Mouse (Mus musculus) limb, embryonic 14.5 days (tissue): Measurements from ENCODE around the gene Tshz2. TPM values are rescaled to one million over a fixed set of nuclear protein-coding genes. Genes with fewer than 3 reads are reported as not detected.

Experiments used
- ATAC-seq: fragments of 200-750 bp; cut with Nextera tagmentation; 2 replicates; pipeline ENCODE4 v1.8.0; 2017; ENCODE audit warnings: low read depth, moderate number of reproducible peaks, moderate TSS enrichment; ENCODE audit not compliant: low FRiP score
- DNase-seq: peaks from one replicate; pipeline ENCODE4 v3.0.0-alpha.2; 2015; ENCODE audit warnings: low spot score
- H3K27ac ChIP-seq: fragments of 300-500 bp; sonication (generic); replicated peaks from 2 replicates; pipeline ENCODE4 v1.5.1; 2014; ENCODE audit warnings: low read depth, mild to moderate bottlenecking, low read length, moderate library complexity, mixed read lengths
- H3K27me3 ChIP-seq: fragments of 300-500 bp; sonication (generic); 2 replicates; pipeline ENCODE4 v1.6.1; 2014; ENCODE audit warnings: low read length, mixed read lengths; ENCODE audit not compliant: control insufficient read depth, insufficient read depth
- H3K36me3 ChIP-seq: fragments of 300-500 bp; sonication (generic); 2 replicates; pipeline ENCODE4 v1.6.1; 2014; ENCODE audit warnings: mild to moderate bottlenecking, low read length, moderate library complexity, mixed read lengths; ENCODE audit not compliant: control insufficient read depth, insufficient read depth
- H3K4me1 ChIP-seq: fragments of 300-500 bp; sonication (generic); 2 replicates; pipeline ENCODE4 v1.6.1; 2014; ENCODE audit warnings: antibody characterized with exemption, low read length, mixed read lengths; ENCODE audit not compliant: control insufficient read depth, insufficient read depth
- H3K4me2 ChIP-seq: fragments of 300-500 bp; sonication (generic); replicated peaks from 2 replicates; pipeline ENCODE4 v1.6.1; 2014; ENCODE audit warnings: low read depth, mild to moderate bottlenecking, low read length, moderate library complexity; ENCODE audit not compliant: severe bottlenecking
- H3K4me3 ChIP-seq: fragments of 300-500 bp; sonication (generic); replicated peaks from 2 replicates; pipeline ENCODE4 v1.5.1; 2014; ENCODE audit warnings: low read length
- H3K9ac ChIP-seq: fragments of 300-500 bp; sonication (generic); 2 replicates; pipeline ENCODE4 v1.6.1; 2014; ENCODE audit warnings: mild to moderate bottlenecking, low read depth, low read length, moderate library complexity; ENCODE audit not compliant: severe bottlenecking
- H3K9me3 ChIP-seq: fragments of 300-500 bp; sonication (generic); 2 replicates; pipeline ENCODE4 v1.6.1; 2016; ENCODE audit warnings: low read length; ENCODE audit not compliant: control insufficient read depth
- POLR2A ChIP-seq: fragments of 200-500 bp; IDR thresholded peaks from 2 replicates; pipeline ENCODE4 v1.8.0; 2012; ENCODE audit warnings: inconsistent platforms, mild to moderate bottlenecking, moderate library complexity, borderline replicate concordance; ENCODE audit not compliant: insufficient read depth, insufficient read length; ENCODE audit errors: extremely low read depth
- WGBS: fragments of 180-500 bp; shearing (Covaris S2); extraction: QIAGEN DNeasy Blood & Tissue Kit; methylation state at CpG from one replicate; pipeline ENCODE4 v1.1.7; 2014; 5-methylcytosine and 5-hydroxymethylcytosine counted together
- polyA plus RNA-seq, 2 experiments: library from polyadenylated mRNA; depleted of rRNA in 1 of 2; stranded (reverse) in 1 of 2; unstranded in 1 of 2; fragments of >200 nt; fragmentation: Nextera tagmentation in 1 of 2; extraction: Ambion mirVana in 1 of 2; gene quantifications; 2 replicates each; pipeline versions ENCODE4 v1.2.1 to v1.2.3; 2012 to 2014

The Tshz2 gene
- polyA plus RNA-seq, 2 experiments = 7.3 to 29.2 TPM

- no peak for TF ChIP-seq POLR2A
- H3K4me2 ChIP-seq = no peak overlapping the region
- no peak overlapping the region for H3K9ac ChIP-seq
- no peaks in the 10 kb centered on the region for H3K36me3 ChIP-seq
- peaks cover 43% of the 10 kb centered on the region for H3K4me1 ChIP-seq
- no peak overlapping the region for H3K4me3 ChIP-seq
- ATAC-seq = peak; percentile 48
- H3K9me3 ChIP-seq = no peaks in the 10 kb centered on the region
- WGBS = 18% methylated on average over 15 of the region's 15 CpGs
- peak; percentile 78 for DNase-seq
- peak overlapping the region; percentile 71 for H3K27ac ChIP-seq
- no peaks in the 10 kb centered on the region for H3K27me3 ChIP-seq
Measured at GRCm38 (mm10) chr2:169750574-169751491, 118.0 kb downstream of the Tshz2 start.

- DNase-seq (no peak), ATAC-seq (no peak)
- no peak overlapping the region for H3K27ac ChIP-seq
- 84% methylated on average over 9 of the region's 9 CpGs for WGBS
- H3K36me3 ChIP-seq = no peaks in the 10 kb centered on the region
- H3K4me1 ChIP-seq = peaks cover 38% of the 10 kb centered on the region
- no peak overlapping the region for H3K4me2 ChIP-seq
- H3K9ac ChIP-seq = no peak overlapping the region
- no peak for TF ChIP-seq POLR2A
- no peaks in the 10 kb centered on the region for H3K27me3 ChIP-seq
- no peak overlapping the region for H3K4me3 ChIP-seq
- no peaks in the 10 kb centered on the region for H3K9me3 ChIP-seq
Measured at GRCm38 (mm10) chr2:169752126-169752525, 119.3 kb downstream of the Tshz2 start.

- Histone ChIP-seq H3K4me2 (no peak overlapping the region), H3K9me3 (no peaks in the 10 kb centered on the region), H3K9ac (no peak overlapping the region), H3K36me3 (no peaks in the 10 kb centered on the region), H3K27me3 (no peaks in the 10 kb centered on the region), H3K4me3 (no peak overlapping the region), H3K27ac (no peak overlapping the region), H3K4me1 (peaks cover 48% of the 10 kb centered on the region)
- WGBS = 89% methylated on average over 9 of the region's 9 CpGs
- DNase-seq = no peak
- TF ChIP-seq POLR2A = no peak
- ATAC-seq = no peak
Measured at GRCm38 (mm10) chr2:169753432-169753831, 120.6 kb downstream of the Tshz2 start.

- no peak for TF ChIP-seq POLR2A
- H3K4me3 ChIP-seq = no peak overlapping the region
- no peak overlapping the region for H3K9ac ChIP-seq
- DNase-seq = no peak
- no peak overlapping the region for H3K4me2 ChIP-seq
- H3K9me3 ChIP-seq = no peaks in the 10 kb centered on the region
- 33% methylated on average over 7 of the region's 7 CpGs for WGBS
- peaks cover 45% of the 10 kb centered on the region for H3K4me1 ChIP-seq
- H3K36me3 ChIP-seq = no peaks in the 10 kb centered on the region
- peak overlapping the region; percentile 38; the same call in 1 of the 2 replicates for H3K27ac ChIP-seq
- no peaks in the 10 kb centered on the region for H3K27me3 ChIP-seq
- ATAC-seq = no peak
Measured at GRCm38 (mm10) chr2:169755091-169755490, 122.3 kb downstream of the Tshz2 start.

GRCm38 (mm10) chr2:169758120-169758519 is 125.3 kb downstream of the Tshz2 start:
- TF ChIP-seq POLR2A = no peak
- Histone ChIP-seq H3K4me3 (no peak overlapping the region), H3K9ac (no peak overlapping the region), H3K4me1 (peaks cover 31% of the 10 kb centered on the region), H3K27ac (peak overlapping the region; percentile 48; the same call in 1 of the 2 replicates), H3K36me3 (no peaks in the 10 kb centered on the region), H3K9me3 (no peaks in the 10 kb centered on the region), H3K27me3 (no peaks in the 10 kb centered on the region), H3K4me2 (no peak overlapping the region)
- DNase-seq (peak; percentile 48), ATAC-seq (no peak)
- WGBS = 55% methylated on average over 6 of the region's 6 CpGs

- Histone ChIP-seq H3K4me2 (no peak overlapping the region), H3K9ac (no peak overlapping the region), H3K27ac (no peak overlapping the region), H3K27me3 (no peaks in the 10 kb centered on the region), H3K36me3 (no peaks in the 10 kb centered on the region), H3K9me3 (no peaks in the 10 kb centered on the region), H3K4me1 (peaks cover 22% of the 10 kb centered on the region), H3K4me3 (no peak overlapping the region)
- no peak for ATAC-seq
- WGBS = 95% methylated on average over 1 of the region's 1 CpGs
- no peak for TF ChIP-seq POLR2A
- DNase-seq = no peak
Measured at GRCm38 (mm10) chr2:169760117-169760516, 127.3 kb downstream of the Tshz2 start.
